Mouse (Mus musculus) midbrain, postnatal 0 days (tissue): ENCODE measurements around the gene Gzme. TPM values are rescaled to one million over a fixed set of nuclear protein-coding genes. Genes with fewer than 3 reads are reported as not detected.
A peak's percentile ranks its signal among the peaks of the same experiment; 100 is the strongest.
"Not testable (repeated sequence)": the region's sequence is repeated elsewhere in the genome, so short reads cannot be mapped to it uniquely, and the experiment has no call there.

Experiments used
- ATAC-seq: fragments of 200-750 bp; cut with Nextera tagmentation; 2 replicates; pipeline ENCODE4 v1.8.0; 2017; ENCODE audit warnings: moderate number of reproducible peaks, mild to moderate bottlenecking, moderate TSS enrichment, moderate library complexity; ENCODE audit not compliant: low FRiP score
- DNase-seq: peaks from one replicate; pipeline ENCODE4 v3.0.0-alpha.2; 2015; ENCODE audit warnings: low spot score
- H3K27ac ChIP-seq: fragments of 300-500 bp; sonication (generic); 2 replicates; pipeline ENCODE4 v1.5.1; 2014; ENCODE audit warnings: low read depth, mild to moderate bottlenecking, low read length, mixed read lengths
- H3K27me3 ChIP-seq: fragments of 300-500 bp; sonication (generic); 2 replicates; pipeline ENCODE4 v1.6.1; 2014; ENCODE audit warnings: low read length, control low read depth, mixed read lengths; ENCODE audit not compliant: insufficient read depth
- H3K36me3 ChIP-seq: fragments of 300-500 bp; sonication (generic); 2 replicates; pipeline ENCODE4 v1.6.1; 2014; ENCODE audit warnings: low read length, control low read depth, mixed read lengths; ENCODE audit not compliant: insufficient read depth
- H3K4me1 ChIP-seq: fragments of 300-500 bp; sonication (generic); 2 replicates; pipeline ENCODE4 v1.6.1; 2014; ENCODE audit warnings: mild to moderate bottlenecking, control low read depth, antibody characterized with exemption, low read length, mixed read lengths; ENCODE audit not compliant: insufficient read depth
- H3K4me2 ChIP-seq: fragments of 300-500 bp; sonication (generic); 2 replicates; pipeline ENCODE4 v1.6.1; 2014; ENCODE audit warnings: low read depth, mild to moderate bottlenecking, low read length, mixed read lengths; ENCODE audit not compliant: poor library complexity, severe bottlenecking
- H3K4me3 ChIP-seq: fragments of 300-500 bp; sonication (generic); 2 replicates; pipeline ENCODE4 v1.5.1; 2014; ENCODE audit warnings: low read depth, mild to moderate bottlenecking, low read length, moderate library complexity
- H3K9ac ChIP-seq: fragments of 300-500 bp; sonication (generic); replicated peaks from 2 replicates; pipeline ENCODE4 v1.6.1; 2014; ENCODE audit warnings: mild to moderate bottlenecking, low read length, moderate library complexity, mixed read lengths; ENCODE audit not compliant: poor library complexity, severe bottlenecking
- H3K9me3 ChIP-seq: fragments of 300-500 bp; sonication (generic); 2 replicates; pipeline ENCODE4 v1.6.1; 2016; ENCODE audit warnings: low read length, control low read depth
- CTCF ChIP-seq: IDR thresholded peaks from 2 replicates; pipeline ENCODE4 v1.5.1; 2016; ENCODE audit warnings: antibody characterized with exemption, mild to moderate bottlenecking
- WGBS: fragments of 180-500 bp; shearing (Covaris S2); extraction: QIAGEN DNeasy Blood & Tissue Kit; methylation state at CpG from one replicate; pipeline ENCODE4 v1.1.7; 2014; 5-methylcytosine and 5-hydroxymethylcytosine counted together
- polyA plus RNA-seq: library from polyadenylated mRNA; unstranded; fragments of >200 nt; fragmentation: Nextera tagmentation; extraction: Ambion mirVana; gene quantifications from 2 replicates; pipeline ENCODE4 v1.2.1, GENCODE M21; 2015
- total RNA-seq: library from RNA; depleted of rRNA; stranded (reverse); fragments of >200 nt; gene quantifications from 2 replicates; pipeline ENCODE4 v1.2.3, GENCODE M21; 2014; rRNA removed

Gene Gzme
- total RNA-seq (not detected in 2 replicates), polyA plus RNA-seq (not detected in 2 replicates)

- Histone ChIP-seq H3K27ac (no peak within 1 kb of the TSS), H3K27me3 (no peaks in the 10 kb centered on the region), H3K36me3 (no peaks in the 10 kb centered on the region), H3K4me2 (no peak within 1 kb of the TSS), H3K9me3 (no peaks in the 10 kb centered on the region), H3K4me3 (no peak within 1 kb of the TSS), H3K9ac (no peak within 1 kb of the TSS), H3K4me1 (no peaks in the 10 kb centered on the region)
- ATAC-seq: no peak
- no peak for DNase-seq
- TF ChIP-seq CTCF: no peak
Measured at GRCm38 (mm10) chr14:56120525-56120924, at the start of gene Gzme. TSS of gene Gzme (minus strand) at chr14:56120625.

GRCm38 (mm10) chr14:56168009-56168408 is 47.6 kb upstream of the Gzme start:
- Histone ChIP-seq H3K9ac (no peak overlapping the region), H3K4me2 (no peak overlapping the region), H3K4me1 (no peaks in the 10 kb centered on the region), H3K4me3 (no peak overlapping the region), H3K36me3 (no peaks in the 10 kb centered on the region), H3K9me3 (no peaks in the 10 kb centered on the region), H3K27me3 (no peaks in the 10 kb centered on the region), H3K27ac (no peak overlapping the region)
- 87% methylated on average over 6 of the region's 6 CpGs for WGBS
- no peak for TF ChIP-seq CTCF
- DNase-seq (no peak), ATAC-seq (no peak)

GRCm38 (mm10) chr14:56162109-56162508 is 41.7 kb upstream of the Gzme start:
- no peaks in the 10 kb centered on the region for H3K4me1 ChIP-seq
- H3K27ac ChIP-seq: no peak overlapping the region
- TF ChIP-seq CTCF: no peak
- H3K36me3 ChIP-seq: no peaks in the 10 kb centered on the region
- DNase-seq (no peak), ATAC-seq (no peak)
- no peak overlapping the region for H3K4me3 ChIP-seq
- no peaks in the 10 kb centered on the region for H3K9me3 ChIP-seq
- no peak overlapping the region for H3K4me2 ChIP-seq
- H3K27me3 ChIP-seq: no peaks in the 10 kb centered on the region
- H3K9ac ChIP-seq: no peak overlapping the region
- WGBS: 96% methylated on average over 2 of the region's 2 CpGs

- not testable (repeated sequence) for H3K9ac ChIP-seq, H3K4me3 ChIP-seq, ATAC-seq, H3K9me3 ChIP-seq, H3K4me1 ChIP-seq, H3K36me3 ChIP-seq, DNase-seq, H3K27ac ChIP-seq, H3K27me3 ChIP-seq, H3K4me2 ChIP-seq
- WGBS: 94% methylated on average over 2 of the region's 2 CpGs
Measured at GRCm38 (mm10) chr14:56159479-56159878, 39.1 kb upstream of the Gzme start, which contains the start of gene Gzmg. TSS of gene Gzmg (minus strand) at chr14:56159579.

GRCm38 (mm10) chr14:56155340-56155739 is 34.9 kb upstream of the Gzme start:
- no peak for ATAC-seq

GRCm38 (mm10) chr14:56133675-56134074 is 13.2 kb upstream of the Gzme start:
- 77% methylated on average over 1 of the region's 1 CpGs for WGBS
- not testable (repeated sequence) for ATAC-seq, H3K9ac ChIP-seq, H3K27ac ChIP-seq, H3K36me3 ChIP-seq, H3K27me3 ChIP-seq, H3K4me2 ChIP-seq, H3K9me3 ChIP-seq, H3K4me3 ChIP-seq, H3K4me1 ChIP-seq
- peak; percentile 3 for DNase-seq

More at GRCm38 (mm10) chr14:56155340-56155739, 34.9 kb upstream of the Gzme start:
- H3K36me3 ChIP-seq: no peaks in the 10 kb centered on the region
- no peak overlapping the region for H3K4me2 ChIP-seq
- no peaks in the 10 kb centered on the region for H3K27me3 ChIP-seq
- H3K4me3 ChIP-seq: no peak overlapping the region
- no peaks in the 10 kb centered on the region for H3K4me1 ChIP-seq
- H3K9ac ChIP-seq: no peak overlapping the region
- DNase-seq: no peak
- WGBS: 71% methylated on average over 2 of the region's 2 CpGs
- no peak for TF ChIP-seq CTCF
- H3K9me3 ChIP-seq: no peaks in the 10 kb centered on the region
- H3K27ac ChIP-seq: no peak overlapping the region

- WGBS: 78% methylated on average over 2 of the region's 2 CpGs
Measured at GRCm38 (mm10) chr14:56132508-56132907, 12.1 kb upstream of the Gzme start, which contains the start of gene Gzmd. TSS of gene Gzmd (minus strand) at chr14:56132608.

More at GRCm38 (mm10) chr14:56132508-56132907, 12.1 kb upstream of the Gzme start, which contains the start of gene Gzmd:
- ATAC-seq, H3K27me3 ChIP-seq, H3K9me3 ChIP-seq, DNase-seq, H3K4me2 ChIP-seq, H3K27ac ChIP-seq, H3K36me3 ChIP-seq, H3K4me1 ChIP-seq, H3K9ac ChIP-seq, H3K4me3 ChIP-seq: not testable (repeated sequence)
